Mouse (Mus musculus) testis, adult 2 months (tissue): ENCODE data around the gene Idua. TPM values are rescaled to one million over a fixed set of nuclear protein-coding genes. Genes with fewer than 3 reads are reported as not detected.
A peak's percentile ranks its signal among the peaks of the same experiment; 100 is the strongest.

Source experiments
- H3K27ac ChIP-seq: fragments of 200-500 bp; 2 replicates; pipeline ENCODE4 v1.5.1; 2012; ENCODE audit warnings: low read depth, low read length; ENCODE audit not compliant: control insufficient read depth, insufficient read depth
- H3K27me3 ChIP-seq: fragments of 200-500 bp; 2 replicates; pipeline ENCODE4 v1.6.1; 2012; ENCODE audit warnings: mild to moderate bottlenecking, low read length, moderate library complexity; ENCODE audit not compliant: control insufficient read depth, insufficient read depth
- H3K36me3 ChIP-seq: fragments of 200-500 bp; 2 replicates; pipeline ENCODE4 v1.6.1; 2012; ENCODE audit warnings: mild to moderate bottlenecking, low read length; ENCODE audit not compliant: control insufficient read depth, insufficient read depth
- H3K4me1 ChIP-seq: fragments of 200-500 bp; 2 replicates; pipeline ENCODE4 v1.6.1; 2012; ENCODE audit warnings: low read length; ENCODE audit not compliant: control insufficient read depth, insufficient read depth
- H3K4me3 ChIP-seq: fragments of 200-500 bp; 2 replicates; pipeline ENCODE4 v1.5.1; 2012; ENCODE audit warnings: low read depth, mild to moderate bottlenecking, low read length, moderate library complexity, mixed read lengths; ENCODE audit not compliant: control insufficient read depth
- CTCF ChIP-seq: fragments of 200-500 bp; IDR thresholded peaks from 2 replicates; pipeline ENCODE4 v1.5.1; 2012; ENCODE audit warnings: low read depth, mild to moderate bottlenecking, inconsistent platforms, low read length, moderate library complexity; ENCODE audit not compliant: control insufficient read depth, insufficient read depth, insufficient replicate concordance
- POLR2A ChIP-seq: fragments of 200-500 bp; IDR thresholded peaks from 2 replicates; pipeline ENCODE4 v1.6.1; 2012; ENCODE audit warnings: low read depth, mild to moderate bottlenecking, inconsistent platforms, low read length, moderate library complexity; ENCODE audit not compliant: control insufficient read depth
- polyA plus RNA-seq: library from polyadenylated mRNA; depleted of rRNA; stranded (reverse); fragments of >200 nt; gene quantifications from 2 replicates; pipeline ENCODE4 v1.2.3, GENCODE M21; 2012

Idua gene
- polyA plus RNA-seq, 1 experiment, result 3.6 TPM

DNA sequence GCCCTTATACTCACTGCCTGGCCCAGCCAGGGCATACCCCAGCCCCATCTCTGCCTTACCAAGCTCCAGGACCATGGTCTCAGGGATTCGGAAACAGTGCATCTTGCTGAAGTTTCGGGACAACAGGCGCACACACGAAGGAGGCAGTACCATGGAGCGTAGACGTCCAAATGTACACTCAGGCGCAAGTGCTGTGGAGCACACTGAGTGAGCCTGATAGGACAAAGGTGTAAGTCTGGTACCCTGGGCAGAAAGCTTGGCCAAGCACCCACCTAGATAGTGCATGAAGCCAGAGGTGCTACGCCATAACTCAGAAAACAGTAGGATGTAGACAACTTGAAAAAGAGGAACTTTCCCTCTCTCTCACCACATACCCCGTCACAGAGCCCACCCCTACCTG is 4.8 kb upstream of the Idua start:
- Histone ChIP-seq H3K4me1 (peaks cover 4% of the 10 kb centered on the region), H3K27me3 (no peaks in the 10 kb centered on the region), H3K27ac (no peak overlapping the region), H3K36me3 (no peaks in the 10 kb centered on the region), H3K4me3 (no peak overlapping the region)
- TF ChIP-seq POLR2A (no peak), CTCF (no peak)

GRCm38 (mm10) chr5:108655891-108656650 is 4.1 kb upstream of the Idua start:
- TF ChIP-seq POLR2A, result no peak
- no peak for TF ChIP-seq CTCF

DNA sequence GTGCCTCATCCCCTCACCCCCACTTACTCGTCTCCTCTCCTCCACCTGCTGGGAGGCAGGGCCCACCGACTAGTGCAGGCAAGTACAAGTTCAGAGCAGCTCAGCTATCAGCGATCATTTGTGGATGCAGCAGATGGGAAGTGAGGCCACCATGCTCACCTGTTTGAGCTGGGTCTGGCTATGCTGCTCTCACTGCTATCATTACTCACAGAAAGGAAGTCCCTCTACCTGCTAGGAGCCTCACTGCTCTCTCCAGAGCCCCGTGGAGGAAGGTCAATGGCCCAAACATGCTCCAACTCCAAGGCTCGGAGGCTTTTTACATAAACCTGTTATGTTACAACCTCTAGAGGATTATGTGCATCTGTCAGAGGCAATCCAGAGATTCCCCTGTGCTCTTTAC is 2.7 kb upstream of the Idua start:
- Histone ChIP-seq H3K27me3 (no peaks in the 10 kb centered on the region), H3K27ac (no peak overlapping the region), H3K4me3 (no peak overlapping the region), H3K4me1 (peaks cover 8% of the 10 kb centered on the region), H3K36me3 (no peaks in the 10 kb centered on the region)
- no peak for TF ChIP-seq POLR2A
- TF ChIP-seq CTCF, result no peak

More at GRCm38 (mm10) chr5:108655891-108656650, 4.1 kb upstream of the Idua start:
- Histone ChIP-seq H3K27ac (no peak overlapping the region), H3K36me3 (no peaks in the 10 kb centered on the region), H3K27me3 (no peaks in the 10 kb centered on the region), H3K4me1 (peaks cover 8% of the 10 kb centered on the region), H3K4me3 (no peak overlapping the region)

GRCm38 (mm10) chr5:108658611-108659010 is 1.5 kb upstream of the Idua start:
- TF ChIP-seq POLR2A (no peak), CTCF (no peak)
- Histone ChIP-seq H3K27ac (no peak overlapping the region), H3K4me3 (no peak overlapping the region), H3K4me1 (peaks cover 8% of the 10 kb centered on the region), H3K27me3 (no peaks in the 10 kb centered on the region), H3K36me3 (no peaks in the 10 kb centered on the region)

- H3K4me3 ChIP-seq, result peak overlapping the region; percentile 76
- peaks cover 8% of the 10 kb centered on the region for H3K4me1 ChIP-seq
- H3K27ac ChIP-seq, result no peak overlapping the region
- no peaks in the 10 kb centered on the region for H3K27me3 ChIP-seq
- H3K36me3 ChIP-seq, result no peaks in the 10 kb centered on the region
- no peak for TF ChIP-seq CTCF
- peak; percentile 63; the same call in 1 of the 2 replicates for TF ChIP-seq POLR2A
Observed at GRCm38 (mm10) chr5:108660632-108661268, 619 bp downstream of the Idua start.

DNA sequence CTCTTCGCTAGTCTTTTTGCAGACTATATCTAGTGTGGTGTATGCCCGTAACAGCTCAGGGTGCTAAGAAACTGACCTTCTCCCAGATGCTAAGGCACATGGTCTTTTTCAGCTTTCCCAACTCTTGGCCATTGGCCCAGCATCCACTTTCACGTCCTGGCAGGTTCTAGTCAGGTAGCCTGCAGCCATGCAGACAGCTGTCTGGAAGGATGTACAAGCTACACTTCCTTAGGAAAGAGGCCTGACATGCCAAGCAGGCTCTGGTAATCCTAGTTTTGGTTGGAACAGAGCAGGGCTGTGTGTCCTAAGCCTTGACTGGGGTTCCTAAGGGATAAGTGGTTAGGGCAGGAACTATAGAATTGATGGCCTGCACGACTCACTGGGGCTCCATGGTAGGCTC is 2.6 kb downstream of the Idua start:
- Histone ChIP-seq H3K27me3 (no peaks in the 10 kb centered on the region), H3K4me1 (peaks cover 8% of the 10 kb centered on the region), H3K36me3 (no peaks in the 10 kb centered on the region), H3K4me3 (no peak overlapping the region), H3K27ac (no peak overlapping the region)
- TF ChIP-seq CTCF (no peak), POLR2A (no peak)

- peaks cover 17% of the 10 kb centered on the region for H3K4me1 ChIP-seq
- TF ChIP-seq POLR2A, result no peak
- H3K27ac ChIP-seq, result no peak overlapping the region
- H3K36me3 ChIP-seq, result no peaks in the 10 kb centered on the region
- H3K4me3 ChIP-seq, result no peak overlapping the region
- H3K27me3 ChIP-seq, result no peaks in the 10 kb centered on the region
Observed at GRCm38 (mm10) chr5:108665066-108665465, 4.9 kb downstream of the Idua start.

GRCm38 (mm10) chr5:108667370-108667769 is 7.2 kb downstream of the Idua start:
- H3K4me1 ChIP-seq, result peaks cover 11% of the 10 kb centered on the region
- TF ChIP-seq POLR2A, result no peak
- no peak for TF ChIP-seq CTCF
- no peaks in the 10 kb centered on the region for H3K36me3 ChIP-seq
- no peaks in the 10 kb centered on the region for H3K27me3 ChIP-seq
- no peak overlapping the region for H3K27ac ChIP-seq
- no peak overlapping the region for H3K4me3 ChIP-seq
